Mouse (Mus musculus): ENCODE data around the gene Dgkg. TPM values are rescaled to one million over a fixed set of nuclear protein-coding genes. Genes with fewer than 3 reads are reported as not detected.

The Dgkg gene
- polyA plus RNA-seq, 1 experiment: 12.8 TPM

DNA sequence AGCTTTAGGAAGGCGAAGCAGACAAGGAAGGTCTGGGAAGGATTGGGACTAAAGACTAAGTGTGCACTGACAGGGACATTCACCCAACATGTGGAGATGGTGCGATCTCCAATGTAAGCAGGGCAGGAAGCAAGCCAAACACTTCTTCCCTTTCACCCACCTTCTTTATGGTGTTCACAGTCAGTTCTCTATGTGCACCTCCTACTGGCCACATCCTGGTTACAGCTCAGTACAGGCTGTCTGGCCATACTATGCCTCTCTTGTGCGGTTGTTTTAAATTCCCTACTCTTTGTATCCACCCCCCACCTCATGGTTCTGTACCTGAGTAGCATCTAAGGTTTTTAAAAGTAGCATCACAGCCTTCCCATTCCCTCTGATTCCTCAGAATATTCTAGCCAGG is 71.5 kb downstream of the Dgkg start:
- no peak overlapping the region for H3K27ac ChIP-seq (ENCODE audit: control insufficient read depth, insufficient read depth, low read depth, low read length, poor library complexity)
- no peak overlapping the region for H3K4me3 ChIP-seq (replicated peaks; ENCODE audit: control insufficient read depth, low read depth, low read length)
- TF ChIP-seq POLR2A (IDR thresholded peaks at IDR 0.05; ENCODE audit: borderline replicate concordance, control insufficient read depth, low read depth, low read length) (no peak), CTCF (IDR thresholded peaks at IDR 0.05; ENCODE audit: control insufficient read depth, insufficient read depth, low read length) (no peak)
- H3K4me1 ChIP-seq (ENCODE audit: control insufficient read depth, insufficient read depth, low read length): no peaks in the 10 kb centered on the region; the same call in 1 of the 2 replicates
- WGBS: 95% methylated on average over 3 of the region's 3 CpGs

GRCm38 (mm10) chr16:22583401-22583800 is 73.6 kb downstream of the Dgkg start:
- 85% methylated on average over 2 of the region's 2 CpGs for WGBS
- H3K27ac ChIP-seq (ENCODE audit: control insufficient read depth, insufficient read depth, low read depth, low read length, poor library complexity): no peak overlapping the region
- no peaks in the 10 kb centered on the region for H3K4me1 ChIP-seq (ENCODE audit: control insufficient read depth, insufficient read depth, low read length)
- H3K4me3 ChIP-seq (replicated peaks; ENCODE audit: control insufficient read depth, low read depth, low read length): no peak overlapping the region
- TF ChIP-seq CTCF (IDR thresholded peaks at IDR 0.05; ENCODE audit: control insufficient read depth, insufficient read depth, low read length) (no peak), POLR2A (IDR thresholded peaks at IDR 0.05; ENCODE audit: borderline replicate concordance, control insufficient read depth, low read depth, low read length) (no peak)

DNA sequence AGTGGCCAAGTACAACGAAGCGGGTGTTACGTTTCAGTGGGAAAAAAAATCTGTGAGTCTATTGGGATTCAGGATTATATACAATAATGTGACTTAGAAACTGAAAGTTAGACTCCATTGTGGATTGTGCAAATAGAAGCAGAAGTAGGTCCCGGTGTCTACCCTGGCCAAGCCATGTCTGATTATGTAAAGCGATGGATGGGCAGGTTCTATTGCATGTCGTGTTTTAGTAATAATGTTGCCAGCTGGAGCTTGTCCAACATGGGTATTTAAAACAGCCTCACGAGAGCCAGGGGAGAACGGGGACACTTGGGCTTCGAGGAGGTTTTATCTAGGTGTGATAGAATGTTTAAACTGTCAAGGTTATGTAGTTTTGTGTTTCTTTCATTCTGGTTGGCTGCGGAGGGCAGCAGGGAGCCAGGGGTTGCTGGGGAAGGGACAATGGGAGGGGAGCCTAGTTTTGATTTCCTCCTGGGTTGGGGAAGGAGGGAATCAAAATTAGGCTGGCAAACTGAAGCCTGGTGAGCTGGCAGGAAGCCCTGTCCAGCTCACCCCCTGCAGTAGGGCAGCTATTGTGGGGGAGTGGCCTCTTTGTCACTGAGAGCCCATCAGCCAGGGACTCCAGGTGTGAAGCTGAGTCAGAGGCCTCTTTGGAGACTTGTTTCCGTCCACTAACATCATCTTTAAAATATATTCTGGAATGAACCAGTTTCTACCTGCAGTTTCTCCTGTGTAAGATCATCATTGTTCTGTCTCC is 74.7 kb downstream of the Dgkg start:
- no peak for TF ChIP-seq CTCF (IDR thresholded peaks at IDR 0.05; ENCODE audit: control insufficient read depth, insufficient read depth, low read length)
- no peak for TF ChIP-seq POLR2A (IDR thresholded peaks at IDR 0.05; ENCODE audit: borderline replicate concordance, control insufficient read depth, low read depth, low read length)
- Histone ChIP-seq H3K4me1 (ENCODE audit: control insufficient read depth, insufficient read depth, low read length) (no peaks in the 10 kb centered on the region), H3K4me3 (replicated peaks; ENCODE audit: control insufficient read depth, low read depth, low read length) (no peak overlapping the region), H3K27ac (ENCODE audit: control insufficient read depth, insufficient read depth, low read depth, low read length, poor library complexity) (no peak overlapping the region)
- WGBS: 64% methylated on average over 11 of the region's 11 CpGs

DNA sequence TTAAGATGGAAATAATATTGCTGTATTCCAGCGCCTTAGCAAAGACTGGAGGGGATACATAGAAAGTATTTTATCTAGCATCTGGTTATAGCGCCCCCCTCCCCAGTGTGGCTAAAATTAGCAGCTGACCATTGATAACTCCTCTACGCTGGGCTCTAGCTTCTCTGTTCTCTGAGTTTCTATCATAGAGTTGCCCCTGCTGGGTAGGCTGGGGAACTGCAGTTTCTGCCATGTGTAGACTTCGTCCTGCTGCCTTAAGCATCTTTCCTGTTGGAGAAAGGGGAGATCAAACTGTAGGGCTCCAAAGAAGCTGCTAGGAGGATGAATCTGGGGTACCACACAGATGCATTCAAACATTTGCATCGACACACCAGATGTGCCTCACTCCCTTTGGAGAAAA is 76.9 kb downstream of the Dgkg start:
- TF ChIP-seq CTCF (IDR thresholded peaks at IDR 0.05; ENCODE audit: control insufficient read depth, insufficient read depth, low read length) (no peak), POLR2A (IDR thresholded peaks at IDR 0.05; ENCODE audit: borderline replicate concordance, control insufficient read depth, low read depth, low read length) (no peak)
- Histone ChIP-seq H3K4me1 (ENCODE audit: control insufficient read depth, insufficient read depth, low read length) (no peaks in the 10 kb centered on the region), H3K4me3 (replicated peaks; ENCODE audit: control insufficient read depth, low read depth, low read length) (no peak overlapping the region), H3K27ac (ENCODE audit: control insufficient read depth, insufficient read depth, low read depth, low read length, poor library complexity) (no peak overlapping the region)
- WGBS: 71% methylated on average over 5 of the region's 5 CpGs

DNA sequence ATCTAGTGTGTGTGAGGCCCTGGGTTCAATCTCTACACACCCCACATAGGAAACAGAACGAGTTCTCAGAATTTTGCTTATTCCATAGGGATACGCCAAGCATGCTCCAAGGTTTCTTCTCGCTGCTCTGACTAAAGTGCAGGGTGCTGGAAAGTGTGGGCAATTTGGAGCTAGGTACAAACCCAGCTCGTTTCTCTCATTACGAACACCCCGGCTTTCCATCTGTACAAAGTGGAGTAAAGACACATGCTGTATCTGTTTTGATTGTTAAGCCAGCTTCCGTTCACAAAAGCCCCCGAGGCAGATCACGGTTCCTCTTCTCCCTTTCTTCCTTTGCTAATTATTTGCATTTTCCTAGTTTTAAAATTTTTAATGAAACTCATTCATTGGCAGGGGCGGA is 78.1 kb downstream of the Dgkg start:
- TF ChIP-seq CTCF (IDR thresholded peaks at IDR 0.05; ENCODE audit: control insufficient read depth, insufficient read depth, low read length): no peak
- TF ChIP-seq POLR2A (IDR thresholded peaks at IDR 0.05; ENCODE audit: borderline replicate concordance, control insufficient read depth, low read depth, low read length): no peak
- H3K4me1 ChIP-seq (ENCODE audit: control insufficient read depth, insufficient read depth, low read length): no peaks in the 10 kb centered on the region
- 84% methylated on average over 10 of the region's 10 CpGs for WGBS
- H3K27ac ChIP-seq (ENCODE audit: control insufficient read depth, insufficient read depth, low read depth, low read length, poor library complexity): no peak overlapping the region
- H3K4me3 ChIP-seq (replicated peaks; ENCODE audit: control insufficient read depth, low read depth, low read length): no peak overlapping the region

- WGBS: 79% methylated on average over 8 of the region's 8 CpGs
- Histone ChIP-seq H3K4me1 (ENCODE audit: control insufficient read depth, insufficient read depth, low read length) (no peaks in the 10 kb centered on the region), H3K4me3 (replicated peaks; ENCODE audit: control insufficient read depth, low read depth, low read length) (no peak overlapping the region), H3K27ac (ENCODE audit: control insufficient read depth, insufficient read depth, low read depth, low read length, poor library complexity) (no peak overlapping the region)
- TF ChIP-seq POLR2A (IDR thresholded peaks at IDR 0.05; ENCODE audit: borderline replicate concordance, control insufficient read depth, low read depth, low read length): no peak
- TF ChIP-seq CTCF (IDR thresholded peaks at IDR 0.05; ENCODE audit: control insufficient read depth, insufficient read depth, low read length): peak; percentile 12; the same call in 1 of the 2 replicates
These were observed 79.4 kb downstream of the Dgkg start for GRCm38 (mm10) chr16:22577656-22578055.

DNA sequence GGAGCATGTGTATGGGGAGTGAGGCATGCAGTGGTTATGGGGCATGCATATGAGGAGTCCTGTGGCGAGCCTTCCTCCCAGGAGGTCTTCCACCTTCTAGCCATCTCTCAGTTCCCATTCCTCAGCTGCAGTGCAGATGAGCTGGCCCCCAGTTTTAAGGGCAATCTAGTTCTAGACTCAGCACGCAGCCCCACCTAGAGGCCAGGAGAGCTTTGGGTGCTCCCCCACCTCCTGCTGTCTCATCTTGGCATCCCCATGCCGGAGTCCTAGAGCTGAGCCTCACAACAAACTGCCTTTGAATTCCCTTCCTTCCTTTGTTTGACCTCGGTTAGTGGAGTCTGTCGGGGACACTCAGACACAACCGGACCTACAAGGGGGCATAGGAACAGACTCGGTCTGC is 82.9 kb downstream of the Dgkg start:
- Histone ChIP-seq H3K4me1 (ENCODE audit: control insufficient read depth, insufficient read depth, low read length) (no peaks in the 10 kb centered on the region), H3K27ac (ENCODE audit: control insufficient read depth, insufficient read depth, low read depth, low read length, poor library complexity) (no peak overlapping the region), H3K4me3 (replicated peaks; ENCODE audit: control insufficient read depth, low read depth, low read length) (no peak overlapping the region)
- WGBS: 87% methylated on average over 7 of the region's 7 CpGs
- TF ChIP-seq CTCF (IDR thresholded peaks at IDR 0.05; ENCODE audit: control insufficient read depth, insufficient read depth, low read length): no peak
- TF ChIP-seq POLR2A (IDR thresholded peaks at IDR 0.05; ENCODE audit: borderline replicate concordance, control insufficient read depth, low read depth, low read length): no peak

DNA sequence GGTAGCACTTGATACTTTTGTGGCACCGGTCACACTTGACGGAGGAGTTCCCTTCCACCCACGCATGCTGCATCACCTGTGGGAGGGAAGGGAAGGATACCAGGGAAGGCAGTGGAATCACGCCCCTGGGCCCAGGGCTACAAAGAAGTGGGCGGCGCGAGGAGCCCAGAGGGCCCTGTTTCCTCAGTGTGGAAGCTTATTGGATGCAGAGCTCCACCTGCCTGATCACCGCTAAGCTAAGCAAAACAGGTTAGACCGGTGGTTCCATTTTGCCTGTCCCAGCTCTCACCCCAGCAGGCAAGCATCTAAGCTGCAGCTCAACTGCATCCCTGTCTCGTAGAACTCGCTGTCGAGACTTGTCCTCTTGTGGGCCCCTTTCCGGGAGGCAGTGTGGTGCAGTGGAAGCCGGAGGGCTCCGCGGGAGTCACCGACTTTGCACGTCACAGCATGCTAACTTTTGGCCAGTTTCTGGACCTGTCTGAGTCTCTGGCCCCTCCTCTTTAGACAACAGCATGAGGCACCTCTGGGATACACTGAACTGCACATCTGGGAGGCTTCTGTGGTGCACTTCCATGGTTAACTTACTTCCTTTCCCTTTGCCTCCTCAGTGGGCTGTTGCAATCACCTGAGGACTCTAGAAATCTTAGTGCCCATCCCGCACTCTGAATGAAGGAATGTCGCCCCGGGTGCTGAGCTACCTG is 84.2 kb downstream of the Dgkg start:
- TF ChIP-seq CTCF (IDR thresholded peaks at IDR 0.05; ENCODE audit: control insufficient read depth, insufficient read depth, low read length): no peak
- TF ChIP-seq POLR2A (IDR thresholded peaks at IDR 0.05; ENCODE audit: borderline replicate concordance, control insufficient read depth, low read depth, low read length): no peak
- H3K4me1 ChIP-seq (ENCODE audit: control insufficient read depth, insufficient read depth, low read length): no peaks in the 10 kb centered on the region
- H3K27ac ChIP-seq (ENCODE audit: control insufficient read depth, insufficient read depth, low read depth, low read length, poor library complexity): no peak overlapping the region; the same call in 1 of the 2 replicates
- no peak overlapping the region for H3K4me3 ChIP-seq (replicated peaks; ENCODE audit: control insufficient read depth, low read depth, low read length)
- 78% methylated on average over 21 of the region's 21 CpGs for WGBS
